Mouse (Mus musculus) right cerebral cortex, postnatal 25 days (tissue): ENCODE measurements at regions not wholly inside any gene's neighbourhood (a gene's known extent, or its start where the extent isn't known, plus 50 kb on each side); places are given as distances from the start of the nearest gene placed in this dataset.

Experiments used
- DNase-seq: peaks from one replicate; pipeline ENCODE4 v3.0.0; 2022

GRCm38 (mm10) chr14:67181586-67181985 lies 1172.6 kb upstream of the Gulo start:
- DNase-seq = no peak

GRCm38 (mm10) chr14:67179549-67179948 lies 1170.5 kb upstream of the Gulo start:
- DNase-seq = no peak

GRCm38 (mm10) chr14:67178329-67179039 lies 1169.5 kb upstream of the Gulo start:
- DNase-seq = no peak

GRCm38 (mm10) chr14:67176672-67177071 lies 1167.7 kb upstream of the Gulo start:
- no peak for DNase-seq

GRCm38 (mm10) chr14:67176100-67176499 lies 1167.1 kb upstream of the Gulo start:
- no peak for DNase-seq

GRCm38 (mm10) chr14:67174929-67175328 lies 1165.9 kb upstream of the Gulo start:
- no peak for DNase-seq

GRCm38 (mm10) chr14:67170801-67171200 lies 1161.8 kb upstream of the Gulo start:
- no peak for DNase-seq

GRCm38 (mm10) chr14:67170248-67170647 lies 1161.2 kb upstream of the Gulo start:
- no peak for DNase-seq

GRCm38 (mm10) chr14:67169201-67169600 lies 1160.2 kb upstream of the Gulo start:
- DNase-seq = no peak

- no peak for DNase-seq
Observed at GRCm38 (mm10) chr14:67159996-67160395, 1151.0 kb upstream of the Gulo start.

- DNase-seq = no peak
Observed at GRCm38 (mm10) chr14:67158867-67159266, 1149.9 kb upstream of the Gulo start.

- no peak for DNase-seq
Observed at GRCm38 (mm10) chr14:67156366-67156765, 1147.4 kb upstream of the Gulo start.

GRCm38 (mm10) chr14:67153621-67154020 lies 1144.6 kb upstream of the Gulo start:
- no peak for DNase-seq

- no peak for DNase-seq
Observed at GRCm38 (mm10) chr14:67149961-67150471, 1141.0 kb upstream of the Gulo start.

- no peak for DNase-seq
Observed at GRCm38 (mm10) chr14:67149091-67149490, 1140.1 kb upstream of the Gulo start.

GRCm38 (mm10) chr14:67146602-67147001 lies 1137.6 kb upstream of the Gulo start:
- DNase-seq = no peak

GRCm38 (mm10) chr14:67145046-67145445 lies 1136.0 kb upstream of the Gulo start:
- no peak for DNase-seq

- no peak for DNase-seq
Observed at GRCm38 (mm10) chr14:67144461-67144985, 1135.5 kb upstream of the Gulo start.

GRCm38 (mm10) chr14:67143826-67144225 lies 1134.8 kb upstream of the Gulo start:
- DNase-seq = no peak

GRCm38 (mm10) chr14:67142556-67143250 lies 1133.7 kb upstream of the Gulo start:
- DNase-seq = peak; percentile 38

GRCm38 (mm10) chr14:67141581-67142441 lies 1132.8 kb upstream of the Gulo start:
- DNase-seq = peak; percentile 64

GRCm38 (mm10) chr14:67141151-67141550 lies 1132.1 kb upstream of the Gulo start:
- DNase-seq = peak; percentile 43

- no peak for DNase-seq
Observed at GRCm38 (mm10) chr14:67139674-67140073, 1130.7 kb upstream of the Gulo start.
